Mouse (Mus musculus): ENCODE results near the gene Trappc10. TPM values are rescaled to one million over a fixed set of nuclear protein-coding genes. Genes with fewer than 3 reads are reported as not detected.

The Trappc10 gene
- polyA plus RNA-seq, 1 experiment, result 41.8 TPM

DNA sequence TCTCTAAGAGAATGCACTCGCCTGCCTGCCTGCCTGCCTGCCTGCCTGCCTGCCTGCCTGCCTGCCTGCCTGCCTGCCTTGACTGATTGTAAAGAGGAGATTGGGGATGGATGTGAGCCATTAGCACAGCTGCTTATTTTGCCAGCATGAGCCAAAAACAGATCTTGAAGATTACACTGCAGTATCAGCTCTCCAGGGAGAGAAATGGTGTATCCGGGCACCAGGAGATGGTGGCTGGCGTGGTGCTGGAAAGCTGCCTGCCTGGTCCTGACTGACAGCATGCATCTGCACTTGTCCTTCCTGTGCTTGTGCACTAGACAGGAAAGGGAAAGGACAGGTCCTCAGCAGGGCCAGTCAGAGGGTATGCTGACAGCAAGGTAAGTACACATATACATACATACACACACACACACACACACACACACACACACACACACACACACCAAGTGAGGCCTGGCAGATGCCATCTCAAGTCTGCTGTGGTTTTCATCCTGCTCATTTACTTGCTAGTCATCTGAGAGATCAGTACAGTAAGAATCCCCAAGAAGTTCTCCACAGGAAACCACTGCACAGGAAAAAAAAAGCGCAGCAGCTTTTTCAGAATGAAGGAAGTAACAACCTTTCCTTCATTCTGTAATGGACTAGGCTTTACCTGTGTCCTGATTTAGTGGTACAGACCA, 12.0 kb downstream of the Trappc10 start:
- no peak overlapping the region for H3K27ac ChIP-seq (ENCODE audit: insufficient read depth, low read length)
- TF ChIP-seq POLR2A (IDR thresholded peaks at IDR 0.05; ENCODE audit: low read depth, low read length), result no peak
- no peak for TF ChIP-seq CTCF (IDR thresholded peaks at IDR 0.05; ENCODE audit: extremely low read depth, insufficient read depth, insufficient read length, insufficient replicate concordance)
- DNase-seq (ENCODE audit: low read depth in 1 of 2, low spot score in 2 of 2), result no peak
- WGBS, result 52% methylated on average over 4 of the region's 4 CpGs
- H3K36me3 ChIP-seq (ENCODE audit: control insufficient read depth, insufficient read depth, low read length), result peaks cover 16% of the 10 kb centered on the region
- H3K4me3 ChIP-seq (ENCODE audit: extremely low read depth, insufficient read depth, insufficient read length), result no peak overlapping the region
- 0 out of 2 replicates have a peak, but pooled peaks cover 2% of the 10 kb centered on the region for H3K4me1 ChIP-seq (ENCODE audit: control insufficient read depth, insufficient read depth, insufficient read length)
- no peaks in the 10 kb centered on the region for H3K27me3 ChIP-seq (ENCODE audit: control insufficient read depth, insufficient read depth, low read length)

DNA sequence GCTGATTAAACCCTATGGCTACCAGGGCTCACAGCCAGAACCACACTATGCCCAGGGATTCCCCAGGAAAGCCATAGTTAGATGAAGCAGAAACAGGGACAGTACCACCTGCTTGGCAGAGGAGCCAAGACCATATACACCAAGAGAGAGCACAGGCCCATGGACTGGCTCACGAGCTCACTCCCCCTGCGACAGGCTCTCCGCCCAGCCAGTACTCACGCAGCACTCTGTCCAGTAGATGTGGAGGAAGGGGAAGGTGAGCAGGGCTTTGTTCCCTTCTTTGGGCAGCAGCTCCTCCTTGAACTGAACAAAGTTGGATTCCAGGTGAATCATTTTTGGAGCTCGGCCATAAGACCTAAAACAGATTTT, 15.9 kb downstream of the Trappc10 start:
- no peak for DNase-seq (ENCODE audit: low read depth in 1 of 2, low spot score in 2 of 2)
- 91% methylated on average over 5 of the region's 5 CpGs for WGBS
- H3K36me3 ChIP-seq (ENCODE audit: control insufficient read depth, insufficient read depth, low read length), result peaks cover 18% of the 10 kb centered on the region
- TF ChIP-seq CTCF (IDR thresholded peaks at IDR 0.05; ENCODE audit: extremely low read depth, insufficient read depth, insufficient read length, insufficient replicate concordance) (no peak), POLR2A (IDR thresholded peaks at IDR 0.05; ENCODE audit: low read depth, low read length) (no peak)
- peak overlapping the region; percentile 28; the same call in 1 of the 2 replicates for H3K27ac ChIP-seq (ENCODE audit: insufficient read depth, low read length)
- H3K4me3 ChIP-seq (ENCODE audit: extremely low read depth, insufficient read depth, insufficient read length), result no peak overlapping the region
- no peaks in the 10 kb centered on the region for H3K27me3 ChIP-seq (ENCODE audit: control insufficient read depth, insufficient read depth, low read length)
- H3K4me1 ChIP-seq (ENCODE audit: control insufficient read depth, insufficient read depth, insufficient read length), result 0 out of 2 replicates have a peak, but pooled peaks cover 2% of the 10 kb centered on the region

- Histone ChIP-seq H3K27me3 (ENCODE audit: control insufficient read depth, insufficient read depth, low read length) (no peaks in the 10 kb centered on the region), H3K27ac (ENCODE audit: insufficient read depth, low read length) (peak overlapping the region; percentile 28; the same call in 1 of the 2 replicates), H3K4me3 (ENCODE audit: extremely low read depth, insufficient read depth, insufficient read length) (no peak overlapping the region), H3K36me3 (ENCODE audit: control insufficient read depth, insufficient read depth, low read length) (peaks cover 20% of the 10 kb centered on the region), H3K4me1 (ENCODE audit: control insufficient read depth, insufficient read depth, insufficient read length) (0 out of 2 replicates have a peak, but pooled peaks cover 2% of the 10 kb centered on the region)
- 56% methylated on average over 8 of the region's 8 CpGs for WGBS
- TF ChIP-seq POLR2A (IDR thresholded peaks at IDR 0.05; ENCODE audit: low read depth, low read length), result no peak
- TF ChIP-seq CTCF (IDR thresholded peaks at IDR 0.05; ENCODE audit: extremely low read depth, insufficient read depth, insufficient read length, insufficient replicate concordance), result no peak
- DNase-seq (ENCODE audit: low read depth in 1 of 2, low spot score in 2 of 2), result no peak
Observed at GRCm38 (mm10) chr10:78227875-78228559, 16.4 kb downstream of the Trappc10 start.

DNA sequence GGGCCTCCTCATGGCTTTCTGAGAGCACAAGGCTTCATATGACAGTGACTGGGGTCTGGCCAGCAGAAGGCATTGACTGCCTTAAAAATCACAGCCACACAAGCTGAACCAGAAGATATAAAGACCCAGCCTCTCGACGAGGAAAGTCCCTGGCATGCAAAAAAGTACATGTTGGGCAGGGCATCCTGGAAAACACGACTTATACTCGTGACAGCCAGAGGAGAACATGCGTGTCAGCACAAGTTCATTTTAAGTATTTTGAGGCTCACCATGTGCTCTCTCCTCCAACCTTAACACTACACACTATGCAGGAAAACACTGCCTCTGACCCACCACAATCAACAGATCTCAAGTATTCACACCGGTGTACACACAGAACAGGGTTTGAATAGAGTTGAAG, 20.3 kb downstream of the Trappc10 start:
- DNase-seq (ENCODE audit: low read depth in 1 of 2, low spot score in 2 of 2), result no peak
- no peaks in the 10 kb centered on the region for H3K4me1 ChIP-seq (ENCODE audit: control insufficient read depth, insufficient read depth, insufficient read length)
- TF ChIP-seq POLR2A (IDR thresholded peaks at IDR 0.05; ENCODE audit: low read depth, low read length), result no peak
- H3K27ac ChIP-seq (ENCODE audit: insufficient read depth, low read length), result no peak overlapping the region
- H3K27me3 ChIP-seq (ENCODE audit: control insufficient read depth, insufficient read depth, low read length), result no peaks in the 10 kb centered on the region
- H3K36me3 ChIP-seq (ENCODE audit: control insufficient read depth, insufficient read depth, low read length), result peaks cover 30% of the 10 kb centered on the region
- no peak overlapping the region for H3K4me3 ChIP-seq (ENCODE audit: extremely low read depth, insufficient read depth, insufficient read length)
- WGBS, result 84% methylated on average over 6 of the region's 6 CpGs

DNA sequence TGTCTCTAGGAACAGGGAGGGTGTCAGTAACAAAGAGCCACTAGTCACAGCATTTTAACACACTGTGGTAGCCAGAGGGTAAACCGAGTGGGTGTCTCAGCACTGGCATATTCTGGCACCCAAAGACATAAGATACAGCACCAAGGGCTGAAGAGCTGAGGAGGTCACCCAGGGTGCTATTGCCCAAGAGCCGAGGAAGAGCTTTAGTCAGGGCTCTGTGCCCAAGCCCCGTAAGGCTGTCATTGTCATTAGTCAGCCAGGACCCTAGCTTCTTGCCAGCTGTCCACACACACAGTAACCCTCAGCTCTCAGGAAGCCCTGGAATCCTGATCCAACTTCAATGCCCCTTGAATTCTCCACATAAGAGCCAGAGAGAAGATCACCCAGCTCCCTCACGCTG, 21.5 kb downstream of the Trappc10 start:
- no peaks in the 10 kb centered on the region for H3K4me1 ChIP-seq (ENCODE audit: control insufficient read depth, insufficient read depth, insufficient read length)
- DNase-seq (ENCODE audit: low read depth in 1 of 2, low spot score in 2 of 2), result no peak
- no peaks in the 10 kb centered on the region for H3K27me3 ChIP-seq (ENCODE audit: control insufficient read depth, insufficient read depth, low read length)
- no peak overlapping the region for H3K4me3 ChIP-seq (ENCODE audit: extremely low read depth, insufficient read depth, insufficient read length)
- TF ChIP-seq POLR2A (IDR thresholded peaks at IDR 0.05; ENCODE audit: low read depth, low read length) (no peak), CTCF (IDR thresholded peaks at IDR 0.05; ENCODE audit: extremely low read depth, insufficient read depth, insufficient read length, insufficient replicate concordance) (no peak)
- H3K27ac ChIP-seq (ENCODE audit: insufficient read depth, low read length), result no peak overlapping the region
- H3K36me3 ChIP-seq (ENCODE audit: control insufficient read depth, insufficient read depth, low read length), result peaks cover 29% of the 10 kb centered on the region
- 90% methylated on average over 4 of the region's 4 CpGs for WGBS

DNA sequence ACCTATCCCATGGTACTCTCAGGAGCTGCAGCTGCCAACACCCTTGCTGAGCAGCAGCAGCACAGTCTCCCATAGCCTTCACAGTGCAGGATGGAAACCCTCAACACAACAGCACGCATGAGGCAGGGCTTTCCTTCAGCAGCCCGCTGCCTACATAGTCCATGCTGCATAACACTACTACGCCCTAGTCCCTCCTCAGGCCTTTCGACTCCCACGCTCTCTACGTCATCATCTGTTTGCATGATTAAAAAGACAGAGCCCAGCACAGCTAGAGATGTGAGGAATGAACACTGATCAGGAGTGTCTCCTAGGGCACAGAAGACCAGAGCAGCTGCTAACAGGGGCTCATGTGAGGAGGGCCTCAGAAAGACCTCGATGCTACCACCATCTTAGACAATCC, 23.1 kb downstream of the Trappc10 start:
- Histone ChIP-seq H3K36me3 (ENCODE audit: control insufficient read depth, insufficient read depth, low read length) (peaks cover 34% of the 10 kb centered on the region), H3K4me1 (ENCODE audit: control insufficient read depth, insufficient read depth, insufficient read length) (no peaks in the 10 kb centered on the region), H3K4me3 (ENCODE audit: extremely low read depth, insufficient read depth, insufficient read length) (no peak overlapping the region), H3K27me3 (ENCODE audit: control insufficient read depth, insufficient read depth, low read length) (no peaks in the 10 kb centered on the region), H3K27ac (ENCODE audit: insufficient read depth, low read length) (no peak overlapping the region; the same call in 1 of the 2 replicates)
- no peak for TF ChIP-seq POLR2A (IDR thresholded peaks at IDR 0.05; ENCODE audit: low read depth, low read length)
- TF ChIP-seq CTCF (IDR thresholded peaks at IDR 0.05; ENCODE audit: extremely low read depth, insufficient read depth, insufficient read length, insufficient replicate concordance), result no peak
- 96% methylated on average over 7 of the region's 7 CpGs for WGBS
- no peak for DNase-seq (ENCODE audit: low read depth in 1 of 2, low spot score in 2 of 2)

DNA sequence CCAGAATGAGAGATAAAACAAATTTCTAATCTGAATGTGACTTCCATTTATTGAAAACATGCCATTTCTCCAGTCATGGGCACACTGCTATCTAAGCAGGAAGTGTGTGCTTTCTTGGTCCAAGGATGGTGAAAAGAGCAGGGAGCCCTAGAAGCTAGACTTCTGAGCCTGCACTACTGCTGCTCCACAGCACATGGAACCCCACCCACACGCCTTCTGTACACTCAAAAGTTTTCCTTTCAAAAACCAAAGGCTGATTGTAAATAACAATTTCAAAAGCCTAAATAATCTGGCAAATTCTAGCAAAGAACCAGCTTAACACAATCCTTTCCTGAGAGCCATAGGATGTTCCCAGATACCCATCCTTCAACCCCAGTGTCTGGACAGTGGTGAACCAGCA, 24.9 kb downstream of the Trappc10 start:
- H3K27me3 ChIP-seq (ENCODE audit: control insufficient read depth, insufficient read depth, low read length), result no peaks in the 10 kb centered on the region
- 95% methylated on average over 1 of the region's 1 CpGs for whole genome bisulfite sequencing
- H3K27ac ChIP-seq (ENCODE audit: insufficient read depth, low read length), result no peak overlapping the region
- H3K36me3 ChIP-seq (ENCODE audit: control insufficient read depth, insufficient read depth, low read length), result peaks cover 42% of the 10 kb centered on the region
- no peak for DNase-seq (ENCODE audit: low read depth in 1 of 2, low spot score in 2 of 2)
- TF ChIP-seq CTCF (IDR thresholded peaks at IDR 0.05; ENCODE audit: extremely low read depth, insufficient read depth, insufficient read length, insufficient replicate concordance) (no peak), POLR2A (IDR thresholded peaks at IDR 0.05; ENCODE audit: low read depth, low read length) (no peak)
- H3K4me1 ChIP-seq (ENCODE audit: control insufficient read depth, insufficient read depth, insufficient read length), result no peaks in the 10 kb centered on the region
- no peak overlapping the region for H3K4me3 ChIP-seq (ENCODE audit: extremely low read depth, insufficient read depth, insufficient read length)

Measured in spleen, adult 2 months (tissue).